Mouse (Mus musculus) hindbrain, embryonic 13.5 days (tissue): ENCODE data around the gene Lypd4. TPM values are rescaled to one million over a fixed set of nuclear protein-coding genes. Genes with fewer than 3 reads are reported as not detected.

Experiments used
- ATAC-seq: fragments of 200-750 bp; cut with Nextera tagmentation; 2 replicates; pipeline ENCODE4 v1.8.0; 2017; ENCODE audit warnings: moderate TSS enrichment; ENCODE audit not compliant: low FRiP score
- H3K27ac ChIP-seq: fragments of 300-500 bp; sonication (generic); 2 replicates; pipeline ENCODE4 v1.5.1; 2015; ENCODE audit warnings: inconsistent platforms, mild to moderate bottlenecking, moderate library complexity
- H3K27me3 ChIP-seq: fragments of 300-500 bp; sonication (generic); 2 replicates; pipeline ENCODE4 v1.6.1; 2015; ENCODE audit warnings: mild to moderate bottlenecking, inconsistent platforms
- H3K36me3 ChIP-seq: fragments of 300-500 bp; sonication (generic); 2 replicates; pipeline ENCODE4 v1.6.1; 2015; ENCODE audit warnings: mild to moderate bottlenecking, inconsistent platforms
- H3K4me1 ChIP-seq: fragments of 300-500 bp; sonication (generic); replicated peaks from 2 replicates; pipeline ENCODE4 v1.6.1; 2015; ENCODE audit warnings: inconsistent platforms
- H3K4me2 ChIP-seq: fragments of 300-500 bp; sonication (generic); 2 replicates; pipeline ENCODE4 v1.6.1; 2015; ENCODE audit warnings: inconsistent platforms, mild to moderate bottlenecking, moderate library complexity
- H3K4me3 ChIP-seq: fragments of 300-500 bp; sonication (generic); 2 replicates; pipeline ENCODE4 v1.5.1; 2015; ENCODE audit warnings: mild to moderate bottlenecking, inconsistent platforms
- H3K9ac ChIP-seq: fragments of 300-500 bp; sonication (generic); 2 replicates; pipeline ENCODE4 v1.6.1; 2015; ENCODE audit warnings: mild to moderate bottlenecking, inconsistent platforms
- H3K9me3 ChIP-seq: fragments of 300-500 bp; sonication (generic); 2 replicates; pipeline ENCODE4 v1.6.1; 2016; ENCODE audit warnings: inconsistent platforms
- WGBS: fragments of 180-500 bp; shearing (Covaris S2); methylation state at CpG from one replicate; pipeline ENCODE4 v1.1.7; 2015; 5-methylcytosine and 5-hydroxymethylcytosine counted together
- polyA plus RNA-seq: library from polyadenylated mRNA; unstranded; fragments of >200 nt; fragmentation: Nextera tagmentation; extraction: Ambion mirVana; gene quantifications from 2 replicates; pipeline ENCODE4 v1.2.1, GENCODE M21; 2015

Lypd4 gene
- polyA plus RNA-seq: not detected in 2 replicates

- no peak within 1 kb of the TSS for H3K4me3 ChIP-seq
- no peak within 1 kb of the TSS for H3K9ac ChIP-seq
- H3K4me1 ChIP-seq: no peaks in the 10 kb centered on the region
- no peaks in the 10 kb centered on the region for H3K36me3 ChIP-seq
- no peak for ATAC-seq
- no peak within 1 kb of the TSS for H3K27ac ChIP-seq
- peaks cover 17% of the 10 kb centered on the region for H3K27me3 ChIP-seq
- WGBS: 52% methylated on average over 39 of the region's 41 CpGs
- no peaks in the 10 kb centered on the region for H3K9me3 ChIP-seq
- no peak within 1 kb of the TSS for H3K4me2 ChIP-seq
Observed at GRCm38 (mm10) chr7:24869532-24870165, at the start of gene Lypd4, which contains the start of gene Dmrtc2. Gene Lypd4 (minus strand): TSS chr7:24869941. Gene Dmrtc2 (plus strand): TSS chr7:24870057.

GRCm38 (mm10) chr7:24918763-24919323 lies 49.1 kb upstream of the Lypd4 start:
- Histone ChIP-seq H3K4me1 (no peaks in the 10 kb centered on the region), H3K4me3 (no peak overlapping the region), H3K36me3 (peaks cover 76% of the 10 kb centered on the region), H3K4me2 (no peak overlapping the region), H3K9me3 (no peaks in the 10 kb centered on the region), H3K9ac (no peak overlapping the region), H3K27ac (no peak overlapping the region), H3K27me3 (no peaks in the 10 kb centered on the region)
- 93% methylated on average over 20 of the region's 20 CpGs for WGBS
- peak; percentile 32; the same call in 1 of the 2 replicates for ATAC-seq

- Histone ChIP-seq H3K36me3 (peaks cover 54% of the 10 kb centered on the region), H3K9ac (no peak overlapping the region), H3K4me3 (no peak overlapping the region), H3K9me3 (no peaks in the 10 kb centered on the region), H3K27me3 (no peaks in the 10 kb centered on the region), H3K27ac (no peak overlapping the region), H3K4me1 (peaks cover 3% of the 10 kb centered on the region; the same call in 1 of the 2 replicates), H3K4me2 (no peak overlapping the region)
- ATAC-seq: no peak
- WGBS: 95% methylated on average over 14 of the region's 14 CpGs
Observed at GRCm38 (mm10) chr7:24912480-24912879, 42.7 kb upstream of the Lypd4 start.

GRCm38 (mm10) chr7:24907211-24907748 lies 37.5 kb upstream of the Lypd4 start:
- ATAC-seq: no peak

GRCm38 (mm10) chr7:24906551-24906950 lies 36.8 kb upstream of the Lypd4 start:
- H3K4me3 ChIP-seq: no peak overlapping the region
- peaks cover 21% of the 10 kb centered on the region for H3K36me3 ChIP-seq
- peak overlapping the region; percentile 86 for H3K9ac ChIP-seq
- 48% methylated on average over 6 of the region's 6 CpGs for WGBS
- peaks cover 52% of the 10 kb centered on the region for H3K4me1 ChIP-seq
- no peaks in the 10 kb centered on the region for H3K27me3 ChIP-seq
- no peak overlapping the region for H3K4me2 ChIP-seq
- ATAC-seq: no peak
- H3K9me3 ChIP-seq: no peaks in the 10 kb centered on the region
- H3K27ac ChIP-seq: no peak overlapping the region

More at GRCm38 (mm10) chr7:24907211-24907748, 37.5 kb upstream of the Lypd4 start:
- H3K36me3 ChIP-seq: peaks cover 28% of the 10 kb centered on the region
- no peaks in the 10 kb centered on the region for H3K27me3 ChIP-seq
- peaks cover 47% of the 10 kb centered on the region for H3K4me1 ChIP-seq
- no peaks in the 10 kb centered on the region for H3K9me3 ChIP-seq
- peak overlapping the region; percentile 47 for H3K9ac ChIP-seq
- H3K4me2 ChIP-seq: no peak overlapping the region
- H3K27ac ChIP-seq: no peak overlapping the region
- no peak overlapping the region for H3K4me3 ChIP-seq
- WGBS: 42% methylated on average over 13 of the region's 13 CpGs

GRCm38 (mm10) chr7:24904936-24905335 lies 35.2 kb upstream of the Lypd4 start:
- Histone ChIP-seq H3K36me3 (peaks cover 21% of the 10 kb centered on the region), H3K9me3 (no peaks in the 10 kb centered on the region)
- ATAC-seq: no peak

GRCm38 (mm10) chr7:24904070-24904483 lies 34.3 kb upstream of the Lypd4 start:
- Histone ChIP-seq H3K4me1 (peaks cover 52% of the 10 kb centered on the region), H3K4me2 (peak overlapping the region; percentile 73), H3K9me3 (no peaks in the 10 kb centered on the region), H3K27ac (peak overlapping the region; percentile 88), H3K36me3 (peaks cover 15% of the 10 kb centered on the region), H3K4me3 (peak overlapping the region; percentile 62), H3K9ac (peak overlapping the region; percentile 86), H3K27me3 (no peaks in the 10 kb centered on the region)
- WGBS: under 1% methylated on average over 30 of the region's 30 CpGs
- peak; percentile 98 for ATAC-seq

More at GRCm38 (mm10) chr7:24904936-24905335, 35.2 kb upstream of the Lypd4 start:
- no peaks in the 10 kb centered on the region for H3K27me3 ChIP-seq
- 12% methylated on average over 3 of the region's 3 CpGs for WGBS
- peaks cover 52% of the 10 kb centered on the region for H3K4me1 ChIP-seq
- H3K4me2 ChIP-seq: peak overlapping the region; percentile 73
- peak overlapping the region; percentile 86 for H3K9ac ChIP-seq
- H3K27ac ChIP-seq: peak overlapping the region; percentile 88
- peak overlapping the region; percentile 62 for H3K4me3 ChIP-seq

DNA sequence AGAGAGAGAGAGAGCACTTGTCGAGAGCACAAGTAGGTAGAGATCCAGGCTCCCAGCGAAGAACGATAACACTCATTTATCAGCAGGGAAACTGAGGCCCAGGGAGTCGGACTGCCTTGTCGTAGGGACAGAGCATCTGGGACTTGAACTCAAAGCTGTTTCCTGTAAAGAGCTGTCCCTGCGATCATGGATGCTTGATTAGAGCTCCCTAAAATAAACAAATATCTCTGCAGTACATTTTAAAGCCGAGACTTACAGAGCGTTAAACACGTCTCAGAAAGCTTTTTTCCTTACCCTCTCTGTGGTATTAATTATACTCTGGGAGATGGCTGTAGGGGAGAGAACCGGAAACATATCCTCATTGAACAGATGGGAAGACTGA lies 33.7 kb upstream of the Lypd4 start:
- no peaks in the 10 kb centered on the region for H3K27me3 ChIP-seq
- H3K27ac ChIP-seq: no peak overlapping the region
- no peaks in the 10 kb centered on the region for H3K9me3 ChIP-seq
- H3K4me1 ChIP-seq: peaks cover 52% of the 10 kb centered on the region
- peaks cover 9% of the 10 kb centered on the region for H3K36me3 ChIP-seq
- no peak for ATAC-seq
- 49% methylated on average over 10 of the region's 10 CpGs for WGBS
- peak overlapping the region; percentile 73 for H3K4me2 ChIP-seq
- H3K9ac ChIP-seq: peak overlapping the region; percentile 79
- H3K4me3 ChIP-seq: peak overlapping the region; percentile 62

- ATAC-seq: no peak
- Histone ChIP-seq H3K4me1 (peaks cover 52% of the 10 kb centered on the region), H3K36me3 (peaks cover 4% of the 10 kb centered on the region; the same call in 1 of the 2 replicates), H3K4me2 (peak within 1 kb of the TSS; percentile 73), H3K27me3 (no peaks in the 10 kb centered on the region), H3K9me3 (no peaks in the 10 kb centered on the region), H3K9ac (peak within 1 kb of the TSS; percentile 79), H3K27ac (peak within 1 kb of the TSS; percentile 80), H3K4me3 (peak within 1 kb of the TSS; percentile 62)
- 8% methylated on average over 45 of the region's 68 CpGs for WGBS
Observed at GRCm38 (mm10) chr7:24902630-24903443, 33.1 kb upstream of the Lypd4 start, which contains the start of gene Arhgef1. Gene Arhgef1 (plus strand): TSS chr7:24902912.

DNA sequence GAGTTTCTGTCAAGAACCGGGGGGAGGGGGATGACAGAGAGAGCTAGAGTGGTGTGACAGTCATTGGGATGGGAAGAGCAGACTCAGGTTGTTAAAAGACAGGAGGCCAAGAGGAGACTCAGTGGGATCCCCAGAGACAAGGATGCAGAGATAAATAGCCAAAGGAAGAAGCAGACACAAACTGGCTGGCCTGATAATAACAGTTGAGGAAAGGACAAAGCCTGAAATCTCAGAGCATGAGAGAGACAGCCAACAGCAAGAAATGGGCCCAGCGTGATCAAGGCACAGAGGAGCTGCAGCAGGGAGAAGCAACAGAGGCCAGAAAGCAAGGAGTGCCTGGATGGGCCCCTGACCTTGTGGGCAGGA lies 32.5 kb upstream of the Lypd4 start:
- 66% methylated on average over 2 of the region's 2 CpGs for WGBS

DNA sequence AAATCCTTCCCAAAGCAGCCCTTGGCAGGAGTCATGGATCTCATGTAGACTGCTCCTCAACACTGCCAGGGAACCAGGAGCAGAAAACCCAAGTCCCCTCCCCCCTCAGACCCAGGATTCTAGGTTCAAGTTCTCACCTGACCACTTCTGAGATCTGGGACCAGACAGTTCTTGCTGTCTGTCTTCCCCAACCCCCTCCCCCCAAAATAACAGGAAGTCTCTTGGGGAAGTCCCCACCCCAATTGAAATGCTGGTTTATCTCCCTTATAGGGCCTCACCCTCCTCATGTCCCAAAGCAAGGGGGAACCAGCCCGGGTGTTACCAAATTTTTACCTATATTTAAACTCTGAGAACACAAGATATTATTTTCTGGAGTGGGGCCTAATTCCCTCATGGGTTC lies 32.1 kb upstream of the Lypd4 start:
- Histone ChIP-seq H3K4me2 (peak overlapping the region; percentile 73; the same call in 1 of the 2 replicates), H3K9me3 (no peaks in the 10 kb centered on the region), H3K36me3 (no peaks in the 10 kb centered on the region), H3K27me3 (no peaks in the 10 kb centered on the region), H3K4me3 (no peak overlapping the region), H3K27ac (peak overlapping the region; percentile 37), H3K4me1 (peaks cover 43% of the 10 kb centered on the region), H3K9ac (peak overlapping the region; percentile 79; the same call in 1 of the 2 replicates)
- no peak for ATAC-seq
- WGBS: 90% methylated on average over 1 of the region's 1 CpGs

More for the DNA sequence above, 32.5 kb upstream of the Lypd4 start:
- peak overlapping the region; percentile 37 for H3K27ac ChIP-seq
- no peaks in the 10 kb centered on the region for H3K9me3 ChIP-seq
- no peaks in the 10 kb centered on the region for H3K36me3 ChIP-seq
- H3K4me1 ChIP-seq: peaks cover 47% of the 10 kb centered on the region
- ATAC-seq: no peak
- no peaks in the 10 kb centered on the region for H3K27me3 ChIP-seq
- peak overlapping the region; percentile 62 for H3K4me3 ChIP-seq
- peak overlapping the region; percentile 73 for H3K4me2 ChIP-seq
- H3K9ac ChIP-seq: peak overlapping the region; percentile 79

- Histone ChIP-seq H3K4me2 (no peak overlapping the region), H3K27ac (no peak overlapping the region), H3K4me3 (no peak overlapping the region), H3K9me3 (no peaks in the 10 kb centered on the region), H3K27me3 (no peaks in the 10 kb centered on the region), H3K36me3 (no peaks in the 10 kb centered on the region), H3K9ac (no peak overlapping the region), H3K4me1 (peaks cover 36% of the 10 kb centered on the region)
- no peak for ATAC-seq
- 75% methylated on average over 6 of the region's 6 CpGs for WGBS
Observed at GRCm38 (mm10) chr7:24901114-24901513, 31.4 kb upstream of the Lypd4 start.
